Mouse (Mus musculus) liver, embryonic 15.5 days (tissue): ENCODE data around the gene Kcnq4. TPM values are rescaled to one million over a fixed set of nuclear protein-coding genes. Genes with fewer than 3 reads are reported as not detected.
A peak's percentile ranks its signal among the peaks of the same experiment; 100 is the strongest.

Source experiments
- ATAC-seq: fragments of 200-750 bp; cut with Nextera tagmentation; 2 replicates; pipeline ENCODE4 v1.8.0; 2017; ENCODE audit warnings: moderate number of reproducible peaks, mild to moderate bottlenecking, moderate library complexity; ENCODE audit not compliant: insufficient read depth
- H3K27ac ChIP-seq: fragments of 300-500 bp; sonication (generic); replicated peaks from 2 replicates; pipeline ENCODE4 v1.5.1; 2015; ENCODE audit warnings: mild to moderate bottlenecking, inconsistent platforms
- H3K27me3 ChIP-seq: fragments of 300-500 bp; sonication (generic); 2 replicates; pipeline ENCODE4 v1.6.1; 2015; ENCODE audit warnings: mild to moderate bottlenecking, inconsistent platforms
- H3K36me3 ChIP-seq: fragments of 300-500 bp; sonication (generic); replicated peaks from 2 replicates; pipeline ENCODE4 v1.6.1; 2015; ENCODE audit warnings: moderate library complexity, mild to moderate bottlenecking, inconsistent platforms
- H3K4me1 ChIP-seq: fragments of 300-500 bp; sonication (generic); replicated peaks from 2 replicates; pipeline ENCODE4 v1.6.1; 2015; ENCODE audit warnings: inconsistent platforms
- H3K4me2 ChIP-seq: fragments of 300-500 bp; sonication (generic); 2 replicates; pipeline ENCODE4 v1.6.1; 2015; ENCODE audit warnings: moderate library complexity, mild to moderate bottlenecking, inconsistent platforms
- H3K4me3 ChIP-seq: fragments of 300-500 bp; sonication (generic); replicated peaks from 2 replicates; pipeline ENCODE4 v1.5.1; 2015; ENCODE audit warnings: mild to moderate bottlenecking, inconsistent platforms
- H3K9ac ChIP-seq: fragments of 300-500 bp; sonication (generic); 2 replicates; pipeline ENCODE4 v1.6.1; 2015; ENCODE audit warnings: moderate library complexity, mild to moderate bottlenecking, inconsistent platforms
- H3K9me3 ChIP-seq: fragments of 300-500 bp; sonication (generic); replicated peaks from 2 replicates; pipeline ENCODE4 v1.6.1; 2016; ENCODE audit warnings: inconsistent platforms
- WGBS: fragments of 180-500 bp; shearing (Covaris S2); methylation state at CpG from one replicate; pipeline ENCODE4 v1.1.7; 2015; ENCODE audit warnings: mixed read lengths; ENCODE audit not compliant: insufficient replicate concordance; 5-methylcytosine and 5-hydroxymethylcytosine counted together
- polyA plus RNA-seq: library from polyadenylated mRNA; unstranded; fragments of >200 nt; fragmentation: Nextera tagmentation; extraction: Ambion mirVana; gene quantifications from 2 replicates; pipeline ENCODE4 v1.2.1, GENCODE M21; 2015

Kcnq4 gene
- polyA plus RNA-seq, 1 experiment from 2014 or later = 0.13 TPM

- Histone ChIP-seq H3K4me3 (no peak overlapping the region), H3K9me3 (no peaks in the 10 kb centered on the region), H3K27ac (no peak overlapping the region), H3K27me3 (peaks cover 80% of the 10 kb centered on the region), H3K4me2 (no peak overlapping the region), H3K4me1 (peaks cover 10% of the 10 kb centered on the region), H3K9ac (no peak overlapping the region), H3K36me3 (no peaks in the 10 kb centered on the region)
- ATAC-seq = no peak
- 63% methylated on average over 3 of the region's 3 CpGs for WGBS
Measured at GRCm38 (mm10) chr4:120701180-120701579, 47.2 kb downstream of the Kcnq4 start.

DNA sequence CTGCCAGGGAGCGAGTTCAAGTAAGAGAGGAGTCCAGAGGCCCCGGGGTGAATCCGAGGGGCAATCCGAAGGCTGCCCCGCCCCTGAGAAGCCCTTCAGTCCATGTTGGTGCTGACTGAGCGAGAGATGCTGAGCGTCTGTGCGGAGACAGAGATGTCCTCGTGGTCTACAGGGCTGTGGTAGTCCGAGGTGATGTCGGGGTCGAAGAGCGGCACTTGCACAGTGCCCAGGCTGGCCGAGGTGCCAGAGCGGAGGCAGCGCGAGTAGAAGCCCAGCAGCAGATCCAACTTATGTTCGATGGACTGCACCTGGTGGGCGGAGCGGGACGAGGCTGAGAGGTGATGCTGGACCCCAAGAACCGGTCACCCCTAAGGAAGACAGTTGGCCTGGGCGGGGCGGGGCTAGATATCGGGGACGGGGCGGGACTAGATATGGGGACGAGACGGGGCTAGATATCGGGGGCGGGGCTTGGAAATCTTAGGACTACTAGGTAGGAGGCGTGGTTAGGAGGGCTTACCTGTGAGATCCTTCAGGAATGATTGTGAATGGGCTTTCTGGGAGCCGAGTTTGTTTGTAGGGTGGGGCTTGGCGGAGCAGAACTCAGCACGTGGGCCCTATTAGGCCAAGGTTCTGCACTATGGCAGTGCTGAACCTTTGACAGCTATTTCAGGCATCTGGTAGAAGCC, 50.5 kb downstream of the Kcnq4 start:
- peaks cover 98% of the 10 kb centered on the region for H3K27me3 ChIP-seq
- peaks cover 10% of the 10 kb centered on the region for H3K4me1 ChIP-seq
- no peaks in the 10 kb centered on the region for H3K36me3 ChIP-seq
- no peaks in the 10 kb centered on the region for H3K9me3 ChIP-seq
- ATAC-seq = no peak
- H3K9ac ChIP-seq = no peak overlapping the region
- peak overlapping the region; percentile 55 for H3K4me2 ChIP-seq
- WGBS = 13% methylated on average over 35 of the region's 35 CpGs
- peak overlapping the region; percentile 5; the same call in 1 of the 2 replicates for H3K4me3 ChIP-seq
- no peak overlapping the region for H3K27ac ChIP-seq

DNA sequence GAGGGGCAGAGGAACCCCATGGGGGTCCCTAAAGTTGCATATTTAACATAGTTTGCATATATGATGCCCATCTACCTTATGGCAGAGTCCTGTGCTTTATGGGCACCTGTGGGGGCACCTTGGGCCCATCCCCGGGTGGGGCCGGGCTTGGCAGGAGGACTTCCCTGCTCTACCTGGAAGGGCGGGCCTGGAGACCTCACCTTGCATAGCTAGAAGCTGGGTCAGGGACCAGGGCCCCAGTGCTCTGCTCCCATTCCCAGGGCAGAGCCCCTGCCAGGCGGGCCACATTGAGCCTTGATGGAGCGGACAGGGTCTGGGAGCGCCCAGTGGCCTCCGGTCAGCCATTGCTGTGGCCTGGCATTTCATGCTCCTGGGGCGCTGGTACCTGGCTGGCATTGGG, 51.1 kb downstream of the Kcnq4 start:
- no peak for ATAC-seq

DNA sequence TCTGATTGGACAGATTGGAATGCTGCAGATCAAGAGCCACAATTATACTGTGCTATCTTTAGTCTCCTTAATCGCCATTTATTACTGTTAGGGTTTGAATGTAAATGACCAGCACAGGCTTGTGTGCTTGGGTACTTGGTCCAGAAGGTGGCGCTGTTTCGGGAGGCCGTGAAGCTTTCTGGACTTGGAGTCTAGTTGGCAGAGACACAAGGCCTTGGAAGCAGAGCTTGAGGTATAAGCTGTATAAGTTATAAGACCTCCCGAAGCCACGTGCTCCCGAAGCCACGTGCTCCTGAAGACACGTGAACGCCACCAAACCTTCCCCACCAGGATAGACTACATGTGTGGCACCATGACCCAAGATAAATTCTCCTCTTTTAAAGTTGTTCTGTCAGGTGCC, 55.7 kb downstream of the Kcnq4 start:
- 41% methylated on average over 10 of the region's 10 CpGs for WGBS
- H3K9me3 ChIP-seq = no peaks in the 10 kb centered on the region
- peaks cover 4% of the 10 kb centered on the region for H3K4me1 ChIP-seq
- H3K4me3 ChIP-seq = no peak overlapping the region
- ATAC-seq = no peak
- H3K4me2 ChIP-seq = no peak overlapping the region
- H3K27ac ChIP-seq = no peak overlapping the region
- H3K27me3 ChIP-seq = peaks cover 55% of the 10 kb centered on the region
- H3K36me3 ChIP-seq = no peaks in the 10 kb centered on the region
- no peak overlapping the region for H3K9ac ChIP-seq

More for the DNA sequence above, 51.1 kb downstream of the Kcnq4 start:
- Histone ChIP-seq H3K4me2 (no peak overlapping the region), H3K27ac (no peak overlapping the region), H3K27me3 (peaks cover 97% of the 10 kb centered on the region), H3K9ac (no peak overlapping the region), H3K36me3 (no peaks in the 10 kb centered on the region), H3K9me3 (no peaks in the 10 kb centered on the region), H3K4me3 (no peak overlapping the region; the same call in 1 of the 2 replicates), H3K4me1 (peaks cover 10% of the 10 kb centered on the region)
- 81% methylated on average over 8 of the region's 8 CpGs for WGBS

- ATAC-seq = no peak
- Histone ChIP-seq H3K4me3 (no peak overlapping the region), H3K4me1 (peaks cover 1% of the 10 kb centered on the region; the same call in 1 of the 2 replicates), H3K4me2 (no peak overlapping the region), H3K9ac (no peak overlapping the region), H3K27ac (no peak overlapping the region), H3K9me3 (no peaks in the 10 kb centered on the region), H3K27me3 (peaks cover 21% of the 10 kb centered on the region), H3K36me3 (no peaks in the 10 kb centered on the region)
- WGBS = 50% methylated on average over 6 of the region's 6 CpGs
Measured at GRCm38 (mm10) chr4:120689317-120689716, 59.1 kb downstream of the Kcnq4 start.

DNA sequence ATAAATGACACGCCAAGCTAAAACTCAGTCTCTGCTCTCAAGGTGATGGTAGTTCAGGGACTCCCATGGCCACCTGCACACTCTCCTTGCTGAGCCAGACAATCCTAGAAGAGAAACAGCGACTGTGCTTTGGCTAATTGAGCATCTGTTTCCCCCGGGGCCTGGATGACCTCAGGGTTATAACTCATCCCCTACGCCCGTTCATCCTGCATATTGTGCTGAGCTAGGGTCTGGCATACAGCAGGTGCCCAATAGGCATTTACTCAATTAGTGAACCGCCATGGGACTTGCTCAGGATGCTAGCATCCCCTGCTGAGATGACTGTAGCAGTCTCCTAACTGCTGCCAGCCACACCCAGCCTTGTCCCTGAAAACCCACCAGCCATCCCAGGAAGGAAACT, 61.1 kb downstream of the Kcnq4 start:
- H3K27ac ChIP-seq = no peak overlapping the region
- H3K4me1 ChIP-seq = peaks cover 21% of the 10 kb centered on the region
- H3K9ac ChIP-seq = no peak overlapping the region
- no peak overlapping the region for H3K4me2 ChIP-seq
- H3K4me3 ChIP-seq = no peak overlapping the region
- WGBS = 53% methylated on average over 6 of the region's 6 CpGs
- no peaks in the 10 kb centered on the region for H3K9me3 ChIP-seq
- H3K27me3 ChIP-seq = peaks cover 3% of the 10 kb centered on the region; the same call in 1 of the 2 replicates
- no peak for ATAC-seq
- no peaks in the 10 kb centered on the region for H3K36me3 ChIP-seq

- 28% methylated on average over 9 of the region's 9 CpGs for WGBS
- Histone ChIP-seq H3K4me3 (no peak overlapping the region), H3K27me3 (no peaks in the 10 kb centered on the region), H3K4me2 (peak overlapping the region; percentile 51), H3K9ac (no peak overlapping the region), H3K9me3 (no peaks in the 10 kb centered on the region), H3K36me3 (no peaks in the 10 kb centered on the region), H3K4me1 (peaks cover 54% of the 10 kb centered on the region), H3K27ac (peak overlapping the region; percentile 70)
- peak; percentile 77 for ATAC-seq
Measured at GRCm38 (mm10) chr4:120683278-120683997, 65.0 kb downstream of the Kcnq4 start.

- Histone ChIP-seq H3K4me1 (peaks cover 61% of the 10 kb centered on the region), H3K27ac (no peak overlapping the region), H3K9me3 (no peaks in the 10 kb centered on the region), H3K4me2 (peak overlapping the region; percentile 51), H3K36me3 (no peaks in the 10 kb centered on the region), H3K9ac (no peak overlapping the region), H3K4me3 (no peak overlapping the region), H3K27me3 (no peaks in the 10 kb centered on the region)
- WGBS = 28% methylated on average over 10 of the region's 10 CpGs
- no peak for ATAC-seq
Measured at GRCm38 (mm10) chr4:120682168-120682567, 66.2 kb downstream of the Kcnq4 start.

DNA sequence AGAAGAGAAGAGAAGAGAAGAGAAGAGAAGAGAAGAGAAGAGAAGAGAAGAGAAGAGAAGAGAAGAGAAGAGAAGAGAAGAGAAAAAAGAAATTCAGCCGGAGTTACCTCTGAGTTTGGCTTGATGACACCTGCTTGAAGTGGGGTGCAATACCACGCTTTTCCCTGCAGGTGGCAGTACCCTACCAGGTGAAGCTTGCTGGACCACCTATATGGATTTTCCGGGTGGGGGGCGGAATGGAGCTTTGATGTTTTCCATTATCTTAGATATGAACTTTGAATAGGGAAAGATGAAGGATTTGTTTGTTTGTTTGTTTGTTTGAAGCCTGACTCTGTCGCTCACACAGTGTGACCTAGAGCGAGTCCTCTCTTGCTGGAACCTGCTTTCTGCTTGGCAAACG, 67.5 kb downstream of the Kcnq4 start:
- Histone ChIP-seq H3K4me2 (no peak overlapping the region), H3K9me3 (no peaks in the 10 kb centered on the region), H3K9ac (no peak overlapping the region), H3K27ac (no peak overlapping the region), H3K4me3 (no peak overlapping the region), H3K36me3 (no peaks in the 10 kb centered on the region), H3K4me1 (peaks cover 69% of the 10 kb centered on the region), H3K27me3 (no peaks in the 10 kb centered on the region)
- WGBS = 50% methylated on average over 7 of the region's 7 CpGs
- no peak for ATAC-seq

DNA sequence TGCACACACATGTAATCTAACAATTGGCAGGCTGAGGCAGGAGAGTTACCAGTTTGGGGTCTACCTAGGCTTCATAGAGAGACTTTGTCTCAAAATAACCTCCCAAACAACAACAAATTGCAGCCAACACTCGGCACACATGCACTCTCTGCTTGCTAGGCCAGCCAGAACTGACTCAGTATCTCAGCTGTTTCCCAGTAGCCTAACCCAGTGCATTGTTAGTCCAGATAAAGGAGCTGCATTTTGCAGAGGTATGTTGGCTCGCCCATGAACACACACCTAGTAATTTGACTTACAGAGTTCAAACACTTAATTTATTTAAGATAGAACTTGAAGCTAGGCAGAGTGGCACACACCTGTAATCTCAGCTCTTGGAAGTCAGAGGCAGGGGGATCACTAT, 72.8 kb downstream of the Kcnq4 start:
- Histone ChIP-seq H3K27ac (peak overlapping the region; percentile 93), H3K9ac (no peak overlapping the region), H3K4me1 (peaks cover 88% of the 10 kb centered on the region), H3K36me3 (no peaks in the 10 kb centered on the region), H3K4me2 (peak overlapping the region; percentile 58), H3K4me3 (no peak overlapping the region), H3K27me3 (no peaks in the 10 kb centered on the region), H3K9me3 (no peaks in the 10 kb centered on the region)
- peak; percentile 52 for ATAC-seq
- 11% methylated on average over 2 of the region's 2 CpGs for WGBS

DNA sequence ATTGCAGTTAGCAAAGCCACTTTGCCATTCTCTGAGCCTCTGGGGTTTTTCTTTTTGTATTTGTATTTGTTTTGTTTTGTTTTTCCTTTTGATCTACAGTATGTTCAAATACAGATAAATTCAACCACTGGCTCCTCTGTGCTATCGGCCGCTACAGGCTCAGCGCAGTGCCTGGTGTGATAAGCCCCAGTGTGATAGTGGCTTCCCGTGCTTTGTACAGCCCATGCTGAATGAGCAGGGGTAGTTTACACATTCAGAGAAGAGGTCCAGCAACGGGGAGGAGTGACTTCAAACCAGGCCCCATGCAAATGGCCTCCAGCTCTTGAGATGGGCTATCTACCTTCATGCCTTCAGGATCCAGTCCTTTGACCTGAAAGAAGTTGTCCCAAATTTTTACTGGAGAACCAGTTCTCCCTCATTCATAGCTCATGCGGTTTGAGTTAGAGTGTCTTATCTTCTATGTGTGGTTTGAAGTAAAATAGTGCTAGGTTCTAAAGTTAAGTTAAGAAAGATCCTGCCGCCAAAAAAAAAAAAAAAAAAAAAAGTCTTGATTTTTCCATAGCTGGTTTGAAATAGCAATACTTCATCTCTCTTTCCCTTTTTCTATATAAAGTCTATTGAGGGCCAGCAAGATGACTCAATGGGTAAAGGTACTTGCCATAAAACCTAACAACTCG, 73.5 kb downstream of the Kcnq4 start:
- Histone ChIP-seq H3K9ac (peak overlapping the region; percentile 29), H3K4me3 (no peak overlapping the region; the same call in 1 of the 2 replicates), H3K27me3 (no peaks in the 10 kb centered on the region), H3K27ac (peak overlapping the region; percentile 93), H3K36me3 (no peaks in the 10 kb centered on the region), H3K4me1 (peaks cover 88% of the 10 kb centered on the region), H3K4me2 (peak overlapping the region; percentile 58), H3K9me3 (no peaks in the 10 kb centered on the region)
- peak; percentile 99 for ATAC-seq
- WGBS = 13% methylated on average over 8 of the region's 8 CpGs
